Mouse (Mus musculus): ENCODE data around the gene Tmem60.

The Tmem60 gene

DNA sequence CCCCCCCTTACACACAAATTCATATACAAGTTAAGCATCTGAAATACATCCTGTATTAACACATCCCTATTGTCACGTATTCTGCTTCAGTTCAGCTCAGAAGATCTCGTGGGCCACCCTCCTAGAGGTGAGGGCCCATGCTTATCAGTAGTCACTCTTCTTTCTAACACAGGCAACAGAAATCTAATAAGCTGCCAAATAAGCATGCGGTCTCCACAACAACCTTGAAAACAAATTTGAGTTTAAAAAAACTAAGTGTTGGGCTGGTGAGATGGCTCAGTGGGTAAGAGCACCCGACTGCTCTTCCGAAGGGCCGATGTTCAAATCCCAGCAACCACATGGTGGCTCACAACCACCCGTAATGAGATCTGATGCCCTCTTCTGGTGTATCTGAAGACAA lies 24.2 kb downstream of the Tmem60 start:
- no peak for DNase-seq (ENCODE audit: low read depth, low spot score)

DNA sequence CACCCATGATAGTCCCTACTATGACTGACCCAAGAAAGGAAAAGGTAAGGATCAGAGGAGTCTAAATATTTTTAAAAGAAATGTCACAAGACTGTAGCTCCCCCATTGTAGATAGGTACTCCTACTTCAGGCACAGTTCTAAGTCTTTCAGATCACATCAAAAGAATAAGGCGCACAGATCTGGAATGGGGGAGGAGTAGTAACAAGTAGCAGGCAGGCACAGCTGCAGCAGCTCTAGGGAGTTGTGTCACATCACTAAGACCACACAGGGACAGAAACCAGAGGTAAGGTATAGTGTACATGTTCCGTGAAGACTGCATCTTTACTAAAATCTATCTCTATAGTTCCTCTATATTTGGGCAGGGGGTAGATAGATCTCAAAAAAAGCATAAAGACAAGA lies 29.8 kb downstream of the Tmem60 start:
- no peak for DNase-seq (ENCODE audit: low read depth, low spot score)

DNA sequence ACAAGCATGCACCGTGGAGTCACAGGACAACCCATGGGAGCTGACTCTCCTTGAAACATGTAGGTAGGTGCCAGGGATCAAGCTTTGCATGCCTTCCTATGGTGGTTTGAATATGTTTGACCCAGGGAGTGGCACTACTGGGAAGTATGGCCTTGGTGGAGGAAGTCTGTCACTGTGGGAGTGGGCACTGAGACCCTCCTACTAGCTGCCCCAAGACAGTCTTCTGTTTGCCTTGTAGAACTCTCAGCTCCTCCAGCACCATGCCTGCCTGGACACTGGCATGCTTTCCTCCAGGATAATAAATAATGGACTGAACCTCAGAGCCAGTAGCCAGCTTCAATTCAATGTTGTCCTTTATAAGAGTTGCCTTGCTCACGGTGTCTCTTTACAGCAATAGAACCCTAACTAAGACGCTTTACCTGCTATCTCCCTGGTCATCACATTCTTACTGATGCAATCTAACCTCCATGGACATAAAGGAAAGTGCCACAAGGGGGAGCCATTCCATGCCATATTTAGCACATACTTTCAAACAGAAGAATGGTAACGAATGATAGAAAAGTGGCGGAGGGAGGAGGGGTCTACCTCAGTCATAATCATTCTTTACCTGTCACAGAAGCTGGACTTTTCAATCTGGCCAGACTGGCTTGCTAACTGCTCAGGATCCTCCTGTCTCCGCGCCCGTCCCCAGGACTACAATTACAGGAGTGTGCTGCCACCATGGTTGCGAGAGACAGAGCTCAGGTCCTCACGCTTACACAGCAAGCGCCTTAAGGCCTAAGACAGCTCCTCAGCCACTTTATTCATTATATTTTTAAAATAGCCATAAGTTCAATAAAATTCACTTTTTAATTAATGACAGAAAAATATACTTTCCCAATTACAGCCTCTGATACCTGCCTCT lies 31.6 kb downstream of the Tmem60 start:
- DNase-seq (ENCODE audit: low read depth, low spot score): peak; percentile 47

DNA sequence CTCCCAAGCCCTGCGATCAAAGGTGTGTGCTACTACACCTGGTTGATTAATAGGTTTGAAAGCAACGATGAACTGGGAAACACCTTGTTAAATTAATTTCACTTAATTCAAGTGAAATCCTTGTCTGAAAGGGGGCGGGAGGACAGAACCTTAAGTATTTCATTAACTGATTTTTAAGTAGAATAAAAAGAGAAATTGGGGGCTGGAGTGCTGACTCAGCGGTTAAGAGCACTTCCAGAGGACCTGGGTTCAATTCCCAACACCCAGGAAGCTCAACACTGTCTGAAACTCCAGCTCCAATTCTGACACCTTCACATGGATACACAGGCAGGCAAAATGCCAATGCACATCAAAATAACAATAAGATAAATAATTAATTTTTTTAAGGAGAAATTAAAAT lies 37.0 kb downstream of the Tmem60 start:
- DNase-seq (ENCODE audit: low read depth, low spot score): no peak

DNA sequence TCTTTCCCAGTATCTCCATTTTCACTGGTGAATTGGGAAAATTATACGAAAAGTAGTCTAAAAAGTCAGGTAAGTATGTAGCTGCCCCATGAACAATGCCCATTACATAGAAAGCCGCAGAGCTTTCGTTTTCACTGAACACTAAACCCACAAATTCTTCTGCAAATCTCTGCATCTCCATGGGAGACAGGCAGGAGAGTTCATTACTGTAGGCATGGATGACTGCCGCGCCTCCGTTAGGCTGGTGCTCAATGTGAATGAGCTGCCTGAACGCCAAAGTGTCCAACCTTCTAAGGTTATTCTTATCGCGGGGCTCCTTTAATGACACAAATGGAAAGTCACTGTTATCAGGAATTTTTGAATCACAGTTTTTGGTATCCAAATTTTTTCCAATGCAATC lies 37.6 kb downstream of the Tmem60 start:
- no peak for DNase-seq (ENCODE audit: low read depth, low spot score)

DNA sequence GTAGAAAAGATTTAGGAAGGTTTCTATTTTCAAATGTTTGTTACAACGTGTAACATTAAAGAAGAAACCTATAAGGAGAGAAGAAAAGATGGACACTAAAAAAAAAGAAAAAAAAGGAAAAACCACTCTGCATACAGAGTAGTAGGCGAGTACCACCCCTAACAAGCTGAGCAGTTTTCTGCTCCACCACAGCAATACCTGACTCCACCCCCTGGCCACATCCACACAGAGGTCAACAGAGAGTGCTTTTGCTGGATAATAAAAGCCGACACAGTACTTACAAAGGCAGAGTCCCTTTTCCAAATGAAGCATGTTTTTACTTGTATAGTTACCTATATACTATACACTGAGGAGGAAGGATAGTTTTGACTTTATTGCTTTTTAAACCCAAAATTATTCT lies 42.6 kb downstream of the Tmem60 start:
- DNase-seq (ENCODE audit: low read depth, low spot score): no peak

DNA sequence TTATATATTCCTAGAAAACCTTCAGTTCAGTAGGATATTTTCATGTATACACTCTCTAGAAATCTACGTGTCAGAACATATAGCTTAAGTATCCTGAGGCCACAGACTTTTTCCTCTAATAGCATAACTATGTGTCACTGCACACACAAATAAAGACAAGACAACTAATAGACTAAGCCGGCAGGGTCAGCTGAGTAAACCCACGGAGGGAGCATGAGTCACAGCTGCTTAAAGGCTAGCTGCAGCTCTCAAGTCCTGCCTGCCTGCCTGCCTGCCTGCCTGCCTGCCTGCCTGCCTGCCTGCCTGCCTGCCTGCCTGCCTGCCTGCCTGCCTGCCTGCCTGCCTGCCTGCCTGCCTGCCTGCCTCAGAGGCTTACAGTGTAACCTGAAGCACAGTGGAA lies 43.5 kb downstream of the Tmem60 start:
- DNase-seq (ENCODE audit: low read depth, low spot score): no peak

DNA sequence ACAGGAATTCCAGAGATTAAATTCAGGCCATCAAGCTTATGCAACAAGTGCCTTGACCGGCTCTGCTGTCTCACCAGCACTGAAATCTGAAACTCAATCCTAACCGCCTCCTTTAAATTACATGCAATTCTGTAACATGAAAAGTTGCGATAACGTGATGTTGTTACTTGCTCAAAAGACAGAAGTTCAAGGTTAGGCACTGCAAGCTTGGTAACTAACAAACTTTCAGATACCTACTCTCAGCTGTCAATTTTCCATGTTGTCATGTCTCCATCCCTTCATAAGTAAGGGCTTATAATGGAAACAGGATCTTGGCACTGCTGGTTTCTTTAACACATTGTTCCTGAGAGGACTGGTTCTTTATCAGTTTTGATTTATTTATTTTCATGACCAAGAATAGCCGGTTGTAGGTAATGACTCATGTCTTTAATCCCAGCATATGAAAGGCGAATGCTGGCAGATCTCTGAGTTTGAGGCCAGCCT lies 47.7 kb downstream of the Tmem60 start:
- DNase-seq (ENCODE audit: low read depth, low spot score): no peak

DNA sequence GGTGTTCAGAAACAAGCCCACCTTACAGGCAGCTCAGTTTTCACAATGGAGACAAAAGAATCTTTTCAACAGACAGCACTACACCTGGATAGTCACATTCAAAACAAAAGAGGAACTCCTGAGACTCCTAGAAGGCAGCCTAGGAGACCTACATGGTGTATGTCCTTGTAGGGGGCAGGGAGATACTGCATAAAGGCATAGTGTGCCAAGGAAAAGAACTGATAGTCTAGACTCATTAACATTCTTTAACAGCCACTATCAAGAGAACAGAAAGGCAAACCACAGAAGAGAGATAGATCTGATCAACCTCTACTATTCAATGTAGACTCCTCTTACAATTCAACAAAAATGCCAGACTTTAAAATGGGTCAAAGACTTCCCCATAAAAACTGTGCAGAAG lies 48.4 kb downstream of the Tmem60 start:
- DNase-seq (ENCODE audit: low read depth, low spot score): no peak

DNA sequence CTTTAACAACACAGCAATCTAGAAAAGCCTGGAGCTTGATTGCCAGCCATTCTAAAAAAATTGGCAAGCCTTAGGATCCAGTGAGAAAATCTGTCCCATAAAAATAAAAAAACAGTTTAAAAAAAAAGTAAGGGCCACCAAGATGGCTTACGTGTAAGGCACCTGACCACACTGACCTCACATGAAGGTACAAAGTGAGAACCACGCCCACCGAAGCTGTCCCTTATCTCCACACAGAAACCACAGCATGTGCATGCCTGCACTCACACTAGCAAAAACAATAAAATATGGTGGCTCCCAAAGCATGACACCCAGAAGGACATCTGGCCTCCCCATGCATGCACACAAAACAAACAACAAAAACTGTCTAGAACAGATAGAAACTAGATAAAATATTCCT lies 49.3 kb downstream of the Tmem60 start:
- no peak for DNase-seq (ENCODE audit: low read depth, low spot score)

DNA sequence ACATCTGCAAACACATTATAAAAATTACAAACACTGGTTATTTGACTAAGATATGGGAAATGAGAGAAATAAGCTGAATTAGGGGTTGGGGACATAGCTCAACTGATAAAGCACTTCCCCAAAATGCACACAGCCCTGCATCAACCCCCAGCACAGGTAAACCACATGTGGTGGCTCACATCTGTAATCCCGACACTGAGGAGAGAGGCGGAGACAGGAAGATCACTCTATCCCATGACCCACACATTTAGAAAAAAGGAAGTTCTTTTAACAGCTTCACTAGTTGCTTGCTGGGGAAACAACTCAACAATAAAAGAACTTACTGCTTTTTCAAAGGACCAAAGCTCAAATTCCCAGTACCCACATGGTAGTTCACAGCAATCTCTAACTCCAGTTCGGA lies 50.6 kb downstream of the Tmem60 start:
- no peak for DNase-seq (ENCODE audit: low read depth, low spot score)

DNA sequence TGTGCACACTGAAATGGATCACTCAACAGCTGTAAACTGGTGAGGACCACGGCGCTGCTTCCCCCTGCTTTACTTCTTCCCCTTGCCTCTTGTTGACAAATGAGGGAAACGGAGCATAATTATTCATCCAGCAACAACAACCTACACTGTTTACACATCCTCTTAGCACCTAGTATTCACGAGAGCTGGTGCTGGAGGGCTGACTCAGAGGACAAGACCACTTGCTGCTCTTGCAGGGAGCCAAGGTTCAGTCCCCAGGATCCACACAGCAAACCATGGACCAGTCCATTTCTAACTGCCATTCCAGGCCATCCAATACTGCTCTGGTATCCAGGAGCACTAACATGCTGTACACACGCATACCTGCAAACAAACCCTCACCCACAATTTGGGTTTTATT lies 53.9 kb downstream of the Tmem60 start:
- DNase-seq (ENCODE audit: low read depth, low spot score): no peak
